Mouse (Mus musculus) layer of hippocampus, postnatal 14 days (tissue): ENCODE measurements at regions not wholly inside any gene's neighbourhood (a gene's known extent, or its start where the extent isn't known, plus 50 kb on each side); places are given as distances from the start of the nearest gene placed in this dataset.
A peak's percentile ranks its signal among the peaks of the same experiment; 100 is the strongest.

ENCODE experiments used
- DNase-seq, 2 experiments: peaks; one replicate each; pipeline ENCODE4 v3.0.0; 2021 to 2022; ENCODE audit warnings: low spot score in 2 of 2, mixed read lengths in 1 of 2

DNA sequence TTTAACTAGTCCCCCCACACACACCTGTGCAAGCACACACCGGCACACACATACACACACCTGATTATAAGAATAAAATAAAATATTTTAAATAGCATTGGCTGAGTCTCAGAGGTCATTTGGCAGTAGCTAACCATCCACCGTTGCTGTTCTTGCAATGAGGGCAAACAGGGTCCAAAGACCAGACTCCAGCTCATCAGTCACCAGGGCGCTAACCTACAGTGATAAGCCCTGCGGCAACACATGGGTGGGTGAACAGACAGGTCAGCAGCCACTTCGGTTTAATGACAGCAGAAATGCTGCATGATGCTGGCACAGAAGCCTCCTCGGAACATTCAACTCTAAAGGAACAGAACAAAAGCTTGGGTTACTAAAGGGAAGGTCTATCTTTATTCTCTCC lies 54.9 kb downstream of the Tas2r134 start:
- no peak for DNase-seq

DNA sequence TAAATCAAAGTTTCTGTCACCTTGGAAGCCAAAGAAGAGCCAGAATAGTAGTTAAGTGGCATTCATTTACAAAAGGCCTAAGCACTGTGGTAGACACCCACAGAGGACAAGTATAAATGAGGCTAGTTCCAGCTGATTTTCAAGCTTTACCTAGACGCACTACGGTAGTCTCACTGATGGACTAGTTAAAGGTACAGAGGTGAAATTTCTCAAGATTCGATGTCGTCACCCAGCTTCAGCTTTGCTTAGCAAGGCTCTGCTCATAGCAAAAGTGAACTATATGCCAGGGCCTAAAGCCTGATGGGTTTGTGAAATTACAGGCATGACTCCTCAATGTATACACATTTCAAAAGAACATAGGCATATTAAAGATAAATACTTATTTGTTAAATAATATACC lies 55.4 kb downstream of the Tas2r134 start:
- DNase-seq = no peak

GRCm38 (mm10) chr2:51705110-51705509 lies 77.8 kb downstream of the Tas2r134 start:
- DNase-seq = no peak

- DNase-seq = no peak
These were observed 81.4 kb downstream of the Tas2r134 start for GRCm38 (mm10) chr2:51708701-51709100.

DNA sequence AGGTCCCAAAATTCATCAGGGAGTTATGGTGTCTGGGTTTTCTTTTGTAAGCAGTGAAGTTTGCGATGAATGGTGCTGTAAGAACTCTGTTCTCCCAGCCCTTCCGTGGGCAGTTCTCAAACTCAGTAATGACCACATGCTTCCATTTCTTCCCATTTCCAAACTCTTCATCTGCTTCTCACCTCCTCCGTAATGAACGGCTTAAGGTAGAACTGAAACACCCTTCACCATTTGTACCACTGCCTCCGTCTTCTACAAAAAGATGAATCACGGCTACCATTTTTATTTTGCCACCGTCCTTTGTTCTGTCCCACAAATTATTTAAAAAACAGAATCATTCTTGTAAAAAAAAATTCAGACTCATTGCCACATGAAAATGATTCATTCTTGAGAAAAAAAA lies 85.3 kb downstream of the Tas2r134 start:
- no peak for DNase-seq

- no peak for DNase-seq
These were observed 103.5 kb downstream of the Tas2r134 start for GRCm38 (mm10) chr2:51730805-51731204.

GRCm38 (mm10) chr2:51731703-51732102 lies 104.4 kb downstream of the Tas2r134 start:
- no peak for DNase-seq

DNA sequence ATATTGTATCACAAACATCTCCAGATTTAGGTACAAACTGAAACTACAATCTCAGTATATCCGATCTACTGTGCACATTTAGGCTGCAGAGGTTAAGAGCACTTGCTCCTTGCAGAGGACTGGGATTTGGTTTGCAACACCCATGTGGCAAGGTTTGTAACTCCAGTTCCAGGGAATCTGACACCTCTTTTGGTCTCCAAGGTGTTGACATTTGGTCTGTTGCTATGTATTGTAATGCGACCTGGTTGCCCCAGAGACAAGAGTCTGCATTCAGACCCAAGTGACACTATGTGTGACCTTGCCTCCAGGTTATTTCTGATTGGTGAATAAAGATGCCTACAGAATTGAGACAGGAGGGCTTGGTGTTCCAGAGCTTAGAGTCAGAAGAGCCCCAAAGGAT lies 105.0 kb downstream of the Tas2r134 start:
- DNase-seq = no peak

- DNase-seq = no peak
These were observed 105.9 kb downstream of the Tas2r134 start for GRCm38 (mm10) chr2:51733218-51733617.

- DNase-seq = no peak
These were observed 109.1 kb downstream of the Tas2r134 start for GRCm38 (mm10) chr2:51736452-51736851.

- DNase-seq = no peak
These were observed 120.5 kb downstream of the Tas2r134 start for GRCm38 (mm10) chr2:51747675-51748319.

DNA sequence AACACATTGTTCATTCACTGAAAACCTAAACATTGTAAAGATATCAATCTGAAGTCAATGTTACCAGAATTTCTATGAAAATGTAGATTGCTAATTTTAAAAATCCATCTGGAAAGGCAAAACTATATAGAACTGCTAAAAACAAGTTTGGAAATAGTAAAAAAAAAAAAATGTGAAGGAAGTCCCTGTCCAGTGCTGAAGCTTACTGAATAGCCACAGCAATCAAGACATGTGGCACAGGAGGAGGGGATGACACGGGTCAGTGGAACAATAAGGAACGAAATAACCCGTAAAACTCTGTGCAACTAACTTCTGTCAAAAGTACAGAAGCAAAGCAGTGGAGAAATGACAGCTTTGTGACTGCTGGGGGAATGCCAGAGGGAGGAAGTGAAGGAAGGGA lies 121.9 kb downstream of the Tas2r134 start:
- DNase-seq = no peak

- peak in 1 of 2 experiments; percentile 30 for DNase-seq
These were observed 125.7 kb downstream of the Tas2r134 start for GRCm38 (mm10) chr2:51752941-51753564.

- no peak for DNase-seq
These were observed 126.3 kb downstream of the Tas2r134 start for GRCm38 (mm10) chr2:51753565-51754031.

DNA sequence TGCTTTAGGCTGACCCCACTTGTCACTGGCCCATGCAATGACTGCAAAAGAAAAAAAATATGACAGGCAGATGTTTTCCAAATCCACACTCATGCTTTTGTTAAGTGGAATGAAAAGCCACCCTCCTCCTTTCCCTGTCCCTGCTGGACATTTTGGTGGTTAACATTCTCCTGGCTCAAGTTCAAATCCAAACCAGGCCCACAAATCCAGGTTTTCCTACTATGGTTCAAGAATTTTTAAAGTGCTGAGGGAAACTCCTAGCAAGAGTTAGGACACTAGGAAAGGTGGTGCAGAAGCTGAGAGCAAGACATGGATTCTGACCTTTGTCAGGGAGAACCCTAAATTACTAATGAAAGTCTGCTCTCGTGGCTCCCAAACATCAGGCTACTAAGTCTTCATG lies 130.1 kb downstream of the Tas2r134 start:
- no peak for DNase-seq

DNA sequence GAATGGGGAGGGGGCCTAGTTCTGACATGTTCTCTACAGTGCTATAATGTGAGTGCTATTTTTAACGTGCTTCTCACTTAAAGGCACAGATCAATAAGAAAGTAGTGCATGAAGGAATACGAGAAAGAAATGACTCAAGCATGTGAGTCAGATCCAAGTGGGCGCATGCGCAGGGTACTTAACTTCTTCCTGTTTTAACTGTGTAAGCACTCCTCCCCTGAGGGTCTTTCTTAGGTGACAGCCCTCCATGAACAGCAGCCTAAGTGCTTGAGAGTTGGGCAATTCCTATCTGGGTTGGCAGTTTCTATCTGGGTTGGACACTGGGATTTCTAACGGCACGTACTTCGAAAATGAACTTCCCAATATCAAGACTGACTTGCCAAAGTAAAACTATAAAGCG lies 130.8 kb downstream of the Tas2r134 start:
- no peak for DNase-seq

DNA sequence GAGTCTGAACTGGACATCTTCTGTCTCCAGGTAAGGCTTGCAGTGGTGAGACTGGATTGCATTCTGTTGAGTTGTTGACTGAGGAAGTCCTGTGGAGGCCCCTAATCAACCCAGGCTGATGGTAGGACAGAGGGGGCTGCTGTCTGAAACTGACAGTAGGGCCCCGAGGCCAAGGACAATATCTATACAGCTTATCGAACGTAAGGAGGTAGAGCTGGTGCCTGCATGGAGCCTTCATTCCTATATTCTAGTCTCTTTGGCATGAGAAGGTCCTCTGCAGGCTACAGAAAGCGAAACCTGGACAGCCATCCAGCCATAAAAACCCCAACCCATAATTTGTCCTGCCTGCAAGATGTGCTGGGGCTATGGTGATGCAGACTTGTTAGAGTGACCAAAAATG lies 135.6 kb downstream of the Tas2r134 start:
- no peak for DNase-seq

- DNase-seq = no peak
These were observed 140.3 kb downstream of the Tas2r134 start for GRCm38 (mm10) chr2:51767507-51768135.

DNA sequence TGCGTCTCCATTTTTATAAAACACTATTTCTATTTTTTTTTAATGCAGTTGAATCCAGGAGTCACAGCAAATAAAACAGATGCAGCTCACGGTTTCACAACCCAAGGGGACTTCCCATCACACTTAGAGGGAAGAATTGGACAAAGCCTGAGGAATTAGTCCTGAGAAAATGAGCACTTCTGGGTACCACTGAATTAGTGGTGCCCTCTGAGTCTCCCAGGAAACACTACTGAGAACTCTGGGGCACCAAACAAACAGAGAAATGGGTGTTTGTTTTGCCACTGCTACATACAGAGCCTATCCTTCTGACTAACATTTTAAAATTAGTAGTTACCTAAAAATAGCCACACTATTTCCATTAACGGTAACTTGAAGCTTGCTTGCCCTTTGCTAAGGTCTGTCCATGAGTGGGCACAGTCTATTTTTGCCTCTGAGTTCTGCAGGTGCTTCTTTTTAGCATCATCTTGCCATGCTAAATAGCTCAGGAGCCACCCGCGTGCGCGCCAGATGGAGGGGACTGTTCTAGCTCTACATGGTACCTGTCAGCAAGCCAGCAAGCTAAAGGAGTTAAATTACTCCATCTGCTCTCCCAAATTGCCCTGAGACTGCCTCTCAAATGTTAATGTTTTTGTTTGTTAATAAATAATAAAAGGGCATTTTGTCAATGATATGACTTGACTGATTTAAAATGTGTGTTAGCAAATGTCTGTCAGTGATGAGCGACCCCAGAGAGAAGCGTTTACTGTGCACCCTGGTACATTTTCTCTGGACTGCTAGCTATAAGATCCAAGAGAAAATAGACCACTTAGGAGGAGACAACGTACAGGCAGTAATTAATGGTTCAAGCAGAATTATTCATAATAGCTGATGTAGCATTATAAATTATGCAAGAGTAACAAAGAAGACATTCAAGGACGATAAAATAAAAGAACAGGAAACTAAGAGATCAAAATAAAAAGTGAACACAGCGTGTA lies 141.3 kb downstream of the Tas2r134 start:
- peak; percentile 58 to 87 for DNase-seq

DNA sequence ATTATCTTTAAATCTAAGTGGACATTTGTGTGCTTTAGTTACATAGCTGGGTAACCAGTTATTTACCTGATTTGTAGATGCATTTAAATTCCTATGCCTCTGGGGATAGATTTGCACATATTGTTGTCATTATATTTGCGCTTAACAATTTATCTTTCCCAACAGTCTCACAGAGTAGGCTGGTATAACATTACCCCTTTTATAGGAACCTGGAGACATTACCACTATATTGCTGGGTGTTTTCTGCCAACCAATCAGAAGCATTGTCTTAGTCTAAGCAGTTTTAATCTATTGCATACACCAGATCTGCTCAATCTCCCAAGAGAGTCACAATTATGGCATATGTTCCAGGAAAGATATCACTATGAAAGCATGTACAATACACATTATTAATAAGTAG lies 149.8 kb downstream of the Rbm43 start:
- no peak for DNase-seq

GRCm38 (mm10) chr2:51788896-51789295 lies 146.1 kb downstream of the Rbm43 start:
- peak; percentile 19 to 27 for DNase-seq
